Mouse (Mus musculus): ENCODE results near the gene Mgarp.

Mgarp gene

DNA sequence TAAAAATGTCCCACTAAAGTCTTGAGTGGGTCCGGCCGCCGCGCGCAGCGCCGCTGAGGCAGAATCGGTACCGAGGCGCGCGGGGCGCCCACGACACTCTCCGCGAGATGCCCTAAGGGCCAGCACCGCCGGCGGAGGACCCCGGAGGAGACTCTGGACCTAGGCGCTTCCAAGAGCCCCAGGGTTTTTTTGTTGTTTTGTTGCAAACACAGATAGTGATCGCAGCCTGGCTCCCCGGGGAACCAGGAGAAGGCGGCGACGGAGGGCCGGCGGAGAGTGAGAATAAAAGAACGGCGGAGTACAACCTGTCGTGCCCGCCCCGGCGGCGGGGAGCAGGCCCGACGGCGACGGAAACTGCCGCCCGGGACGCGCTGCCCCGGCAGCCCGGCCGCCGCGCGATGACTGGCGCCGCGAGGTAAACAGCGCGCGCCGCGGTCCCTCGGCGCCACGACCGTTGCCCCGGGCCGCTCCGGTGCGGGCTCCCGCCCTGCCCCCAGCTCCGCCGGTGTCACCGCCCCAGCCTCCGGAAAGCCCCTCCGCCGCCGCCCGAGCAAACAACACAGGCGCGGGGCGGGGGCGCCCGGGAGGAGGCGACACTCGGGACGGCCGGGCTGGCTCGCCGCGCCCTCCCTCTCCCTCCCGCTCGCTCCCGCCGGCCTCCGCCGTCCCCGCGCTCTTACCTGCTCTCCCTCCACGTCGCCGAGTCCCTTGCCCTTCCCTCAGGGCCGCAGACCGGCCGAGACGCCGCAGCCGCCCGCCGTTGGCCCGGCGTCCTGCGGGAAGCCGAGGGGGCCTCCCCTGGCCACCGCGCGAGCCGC is 56.6 kb downstream of the Mgarp start:
- DNase-seq (ENCODE audit: low spot score) = no peak

DNA sequence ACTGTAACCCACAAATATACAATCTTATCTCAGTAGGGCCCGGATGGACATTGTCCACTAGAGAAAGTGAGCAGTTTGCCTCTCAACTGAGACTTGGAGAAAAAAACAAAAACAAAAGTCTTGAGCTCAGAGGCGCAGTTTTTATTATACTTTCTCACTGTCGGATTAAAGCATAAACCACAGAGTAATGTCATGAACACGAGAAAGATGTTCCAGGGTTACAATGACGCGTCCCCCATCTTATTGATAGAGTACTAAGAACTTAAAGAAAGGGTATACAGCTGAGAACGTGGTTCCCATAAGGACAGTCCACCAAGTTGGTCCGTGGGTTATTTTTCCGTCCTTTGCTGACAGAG is 57.2 kb downstream of the Mgarp start:
- DNase-seq (ENCODE audit: low spot score) = no peak
